Mouse (Mus musculus) hindbrain, embryonic 12.5 days (tissue): Measurements from ENCODE around the gene Ephb1. TPM values are rescaled to one million over a fixed set of nuclear protein-coding genes. Genes with fewer than 3 reads are reported as not detected.

ENCODE experiments used
- ATAC-seq: fragments of 200-750 bp; cut with Nextera tagmentation; 2 replicates; pipeline ENCODE4 v1.8.0; 2017; ENCODE audit warnings: moderate TSS enrichment; ENCODE audit not compliant: low FRiP score
- H3K27ac ChIP-seq: fragments of 300-500 bp; sonication (generic); 2 replicates; pipeline ENCODE4 v1.5.1; 2016; ENCODE audit warnings: mild to moderate bottlenecking
- H3K27me3 ChIP-seq: fragments of 300-500 bp; sonication (generic); 2 replicates; pipeline ENCODE4 v1.6.1; 2016; ENCODE audit warnings: mild to moderate bottlenecking
- H3K36me3 ChIP-seq: fragments of 300-500 bp; sonication (generic); 2 replicates; pipeline ENCODE4 v1.6.1; 2016; ENCODE audit warnings: mild to moderate bottlenecking
- H3K4me1 ChIP-seq: fragments of 300-500 bp; sonication (generic); 2 replicates; pipeline ENCODE4 v1.6.1; 2016
- H3K4me2 ChIP-seq: fragments of 300-500 bp; sonication (generic); replicated peaks from 2 replicates; pipeline ENCODE4 v1.6.1; 2016; ENCODE audit warnings: mild to moderate bottlenecking
- H3K4me3 ChIP-seq: fragments of 300-500 bp; sonication (generic); 2 replicates; pipeline ENCODE4 v1.5.1; 2016; ENCODE audit warnings: mild to moderate bottlenecking
- H3K9ac ChIP-seq: fragments of 300-500 bp; sonication (generic); 2 replicates; pipeline ENCODE4 v1.6.1; 2016; ENCODE audit warnings: mild to moderate bottlenecking, moderate library complexity
- H3K9me3 ChIP-seq: fragments of 300-500 bp; sonication (generic); replicated peaks from 2 replicates; pipeline ENCODE4 v1.6.1; 2016; ENCODE audit warnings: mild to moderate bottlenecking
- WGBS: fragments of 180-500 bp; shearing (Covaris S2); methylation state at CpG from one replicate; pipeline ENCODE4 v1.1.7; 2016; 5-methylcytosine and 5-hydroxymethylcytosine counted together
- polyA plus RNA-seq: library from polyadenylated mRNA; unstranded; fragments of >200 nt; fragmentation: Nextera tagmentation; extraction: Ambion mirVana; gene quantifications from 2 replicates; pipeline ENCODE4 v1.2.1, GENCODE M21; 2016

Ephb1 gene
- polyA plus RNA-seq, 1 experiment from 2014 or later, result 30.2 TPM

- Histone ChIP-seq H3K4me1 (peaks cover 15% of the 10 kb centered on the region), H3K9me3 (no peaks in the 10 kb centered on the region), H3K4me3 (no peak overlapping the region), H3K36me3 (no peaks in the 10 kb centered on the region), H3K27me3 (no peaks in the 10 kb centered on the region), H3K4me2 (no peak overlapping the region), H3K27ac (no peak overlapping the region), H3K9ac (no peak overlapping the region)
- 78% methylated on average over 10 of the region's 10 CpGs for WGBS
- no peak for ATAC-seq
Measured at GRCm38 (mm10) chr9:102066601-102067000, 287.9 kb downstream of the Ephb1 start.

GRCm38 (mm10) chr9:102045886-102046285, 308.6 kb downstream of the Ephb1 start:
- Histone ChIP-seq H3K4me1 (peaks cover 19% of the 10 kb centered on the region), H3K36me3 (no peaks in the 10 kb centered on the region), H3K4me3 (no peak overlapping the region), H3K27ac (peak overlapping the region; percentile 57; the same call in 1 of the 2 replicates), H3K9me3 (no peaks in the 10 kb centered on the region), H3K4me2 (no peak overlapping the region), H3K9ac (no peak overlapping the region), H3K27me3 (no peaks in the 10 kb centered on the region)
- WGBS, result 22% methylated on average over 2 of the region's 2 CpGs
- ATAC-seq, result peak; percentile 68

GRCm38 (mm10) chr9:102045111-102045861, 309.2 kb downstream of the Ephb1 start:
- H3K27me3 ChIP-seq, result no peaks in the 10 kb centered on the region
- no peak overlapping the region for H3K9ac ChIP-seq
- H3K9me3 ChIP-seq, result no peaks in the 10 kb centered on the region
- H3K4me1 ChIP-seq, result peaks cover 19% of the 10 kb centered on the region
- whole genome bisulfite sequencing, result 20% methylated on average over 8 of the region's 8 CpGs
- ATAC-seq, result peak; percentile 57; the same call in 1 of the 2 replicates
- H3K36me3 ChIP-seq, result no peaks in the 10 kb centered on the region
- H3K27ac ChIP-seq, result peak overlapping the region; percentile 57
- H3K4me3 ChIP-seq, result no peak overlapping the region
- H3K4me2 ChIP-seq, result no peak overlapping the region

- no peak overlapping the region for H3K9ac ChIP-seq
- no peak for ATAC-seq
- no peak overlapping the region for H3K4me2 ChIP-seq
- H3K27ac ChIP-seq, result no peak overlapping the region
- no peaks in the 10 kb centered on the region for H3K27me3 ChIP-seq
- 0 out of 2 replicates have a peak, but pooled peaks cover 2% of the 10 kb centered on the region for H3K4me1 ChIP-seq
- H3K4me3 ChIP-seq, result no peak overlapping the region
- H3K9me3 ChIP-seq, result no peaks in the 10 kb centered on the region
- H3K36me3 ChIP-seq, result no peaks in the 10 kb centered on the region
- 70% methylated on average over 6 of the region's 6 CpGs for WGBS
Measured at GRCm38 (mm10) chr9:102039011-102039733, 315.3 kb downstream of the Ephb1 start.

- H3K9me3 ChIP-seq, result no peaks in the 10 kb centered on the region
- 68% methylated on average over 5 of the region's 5 CpGs for WGBS
- H3K4me2 ChIP-seq, result no peak overlapping the region
- H3K27me3 ChIP-seq, result no peaks in the 10 kb centered on the region
- H3K9ac ChIP-seq, result no peak overlapping the region
- H3K36me3 ChIP-seq, result no peaks in the 10 kb centered on the region
- H3K4me1 ChIP-seq, result 0 out of 2 replicates have a peak, but pooled peaks cover 5% of the 10 kb centered on the region
- ATAC-seq, result no peak
- no peak overlapping the region for H3K4me3 ChIP-seq
- H3K27ac ChIP-seq, result no peak overlapping the region
Measured at GRCm38 (mm10) chr9:102036132-102036531, 318.4 kb downstream of the Ephb1 start.

- 0 out of 2 replicates have a peak, but pooled peaks cover 3% of the 10 kb centered on the region for H3K4me1 ChIP-seq
- no peak overlapping the region for H3K27ac ChIP-seq
- H3K27me3 ChIP-seq, result no peaks in the 10 kb centered on the region
- 69% methylated on average over 5 of the region's 5 CpGs for WGBS
- H3K4me2 ChIP-seq, result no peak overlapping the region
- H3K9ac ChIP-seq, result no peak overlapping the region
- H3K36me3 ChIP-seq, result no peaks in the 10 kb centered on the region
- H3K9me3 ChIP-seq, result no peaks in the 10 kb centered on the region
- H3K4me3 ChIP-seq, result no peak overlapping the region
- ATAC-seq, result no peak
Measured at GRCm38 (mm10) chr9:102033231-102033630, 321.3 kb downstream of the Ephb1 start.

GRCm38 (mm10) chr9:102032376-102032775, 322.1 kb downstream of the Ephb1 start:
- Histone ChIP-seq H3K27ac (no peak overlapping the region), H3K36me3 (no peaks in the 10 kb centered on the region), H3K27me3 (no peaks in the 10 kb centered on the region), H3K4me1 (0 out of 2 replicates have a peak, but pooled peaks cover 3% of the 10 kb centered on the region), H3K4me2 (no peak overlapping the region), H3K4me3 (no peak overlapping the region), H3K9ac (no peak overlapping the region), H3K9me3 (no peaks in the 10 kb centered on the region)
- no peak for ATAC-seq
- WGBS, result 73% methylated on average over 8 of the region's 8 CpGs

GRCm38 (mm10) chr9:102029661-102030060, 324.8 kb downstream of the Ephb1 start:
- no peak overlapping the region for H3K4me3 ChIP-seq
- no peak overlapping the region for H3K9ac ChIP-seq
- no peak overlapping the region for H3K4me2 ChIP-seq
- no peak for ATAC-seq
- H3K4me1 ChIP-seq, result 0 out of 2 replicates have a peak, but pooled peaks cover 3% of the 10 kb centered on the region
- H3K9me3 ChIP-seq, result no peaks in the 10 kb centered on the region
- H3K36me3 ChIP-seq, result no peaks in the 10 kb centered on the region
- H3K27me3 ChIP-seq, result no peaks in the 10 kb centered on the region
- WGBS, result 70% methylated on average over 7 of the region's 7 CpGs
- no peak overlapping the region for H3K27ac ChIP-seq

GRCm38 (mm10) chr9:102026136-102026535, 328.4 kb downstream of the Ephb1 start:
- no peak overlapping the region for H3K4me2 ChIP-seq
- no peaks in the 10 kb centered on the region for H3K36me3 ChIP-seq
- no peaks in the 10 kb centered on the region for H3K4me1 ChIP-seq
- H3K27ac ChIP-seq, result no peak overlapping the region
- no peak overlapping the region for H3K4me3 ChIP-seq
- H3K27me3 ChIP-seq, result no peaks in the 10 kb centered on the region
- WGBS, result 56% methylated on average over 2 of the region's 2 CpGs
- no peak overlapping the region for H3K9ac ChIP-seq
- no peaks in the 10 kb centered on the region for H3K9me3 ChIP-seq
- no peak for ATAC-seq

GRCm38 (mm10) chr9:102025141-102025540, 329.4 kb downstream of the Ephb1 start:
- Histone ChIP-seq H3K36me3 (no peaks in the 10 kb centered on the region), H3K4me1 (no peaks in the 10 kb centered on the region), H3K27me3 (no peaks in the 10 kb centered on the region), H3K9ac (no peak overlapping the region), H3K9me3 (no peaks in the 10 kb centered on the region; the same call in 1 of the 2 replicates), H3K4me2 (no peak overlapping the region), H3K4me3 (no peak overlapping the region), H3K27ac (no peak overlapping the region)
- ATAC-seq, result no peak
- WGBS, result 92% methylated on average over 6 of the region's 6 CpGs

- no peaks in the 10 kb centered on the region for H3K27me3 ChIP-seq
- no peak overlapping the region for H3K27ac ChIP-seq
- H3K9me3 ChIP-seq, result no peaks in the 10 kb centered on the region; the same call in 1 of the 2 replicates
- H3K4me3 ChIP-seq, result no peak overlapping the region
- no peaks in the 10 kb centered on the region for H3K36me3 ChIP-seq
- no peak overlapping the region for H3K4me2 ChIP-seq
- H3K4me1 ChIP-seq, result no peaks in the 10 kb centered on the region
- H3K9ac ChIP-seq, result no peak overlapping the region
- ATAC-seq, result no peak
Measured at GRCm38 (mm10) chr9:102015516-102015915, 339.0 kb downstream of the Ephb1 start.

- 82% methylated on average over 10 of the region's 10 CpGs for WGBS
Measured at GRCm38 (mm10) chr9:102007706-102008105, 346.8 kb downstream of the Ephb1 start.

More at GRCm38 (mm10) chr9:102007706-102008105, 346.8 kb downstream of the Ephb1 start:
- no peak overlapping the region for H3K9ac ChIP-seq
- no peak overlapping the region for H3K27ac ChIP-seq
- no peak for ATAC-seq
- no peak overlapping the region for H3K4me3 ChIP-seq
- H3K4me2 ChIP-seq, result no peak overlapping the region
- H3K27me3 ChIP-seq, result no peaks in the 10 kb centered on the region
- no peaks in the 10 kb centered on the region for H3K36me3 ChIP-seq
- H3K9me3 ChIP-seq, result no peaks in the 10 kb centered on the region
- no peaks in the 10 kb centered on the region for H3K4me1 ChIP-seq
